25 mouse cellular contexts compared by ENCODE assay signal in the genomic region with DNA sequence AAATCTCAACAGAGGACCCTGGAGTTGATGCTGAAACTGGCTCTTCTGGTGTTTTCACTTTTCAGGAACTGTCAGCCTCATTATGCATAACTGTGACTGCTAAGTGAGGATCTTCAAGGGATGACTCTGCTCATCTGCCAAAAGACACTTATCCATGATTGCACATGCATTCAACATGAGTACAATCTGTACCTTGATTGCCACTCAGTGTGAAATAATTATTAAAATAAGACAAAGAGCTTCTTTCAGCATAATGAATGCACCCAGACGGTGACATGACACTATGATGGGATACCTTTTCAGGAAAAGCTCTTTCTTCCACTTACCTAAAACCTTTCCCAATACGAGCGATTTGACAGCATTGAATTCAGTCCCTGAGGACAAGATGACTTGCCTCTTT.
DNase-seq lines count a peak whose midpoint lies in the region; ATAC-seq lines count a peak whose summit lies in the region.
"Had no signal": no experiment of that assay in that cellular context is flagged by ENCODE, and none has a peak within 500 bp of the region (broad histone marks: within the 10 kb centered on the region; RNA-seq: fewer than 3 reads in every experiment).

No protein-coding gene starts in this region.

- no peak for DNase-seq in forebrain, embryonic 11.5 days (ENCODE audit: low spot score)
- no peak for DNase-seq in forebrain, embryonic 10.5 days (ENCODE audit: extremely low spot score, low spot score)
- no peak for DNase-seq in cerebellum, postnatal 36 days
- DNase-seq in left cerebral cortex, adult 8-10 months (ENCODE audit: low spot score in 2 of 2): no peak
- DNase-seq: adrenal gland, adult 8-10 months; adrenal gland, postnatal 14 days; adrenal gland, postnatal 36 days; B cell, adult 2 months; cerebellum, adult 11-12 months; cerebellum, adult 2 months; cerebellum, adult 9-10 months; cerebellum, postnatal 10 days; cerebellum, postnatal 25 days; embryo, embryonic 11 days had no signal

- no peaks in the 10 kb centered on the region for H3K27me3 ChIP-seq in forebrain, embryonic 13.5 days
- H3K27me3 ChIP-seq in forebrain, embryonic 11.5 days (ENCODE audit: control insufficient read depth, insufficient read depth, low read length): no peaks in the 10 kb centered on the region
- H3K27me3 ChIP-seq in forebrain, embryonic 15.5 days: no peaks in the 10 kb centered on the region
- H3K27me3 ChIP-seq in forebrain, embryonic 10.5 days (ENCODE audit: poor library complexity, severe bottlenecking): no peaks in the 10 kb centered on the region
- no peaks in the 10 kb centered on the region for H3K27me3 ChIP-seq in forebrain, embryonic 16.5 days (replicated peaks; ENCODE audit: control insufficient read depth, insufficient read depth, low read length)
- H3K27me3 ChIP-seq: CH12.LX; embryonic facial prominence, embryonic 13.5 days; embryonic facial prominence, embryonic 15.5 days; Patski had no signal

- no peaks in the 10 kb centered on the region for H3K9me3 ChIP-seq in forebrain, embryonic 13.5 days (replicated peaks)
- H3K9me3 ChIP-seq in forebrain, embryonic 11.5 days (ENCODE audit: control insufficient read depth, low read length): no peaks in the 10 kb centered on the region
- no peaks in the 10 kb centered on the region for H3K9me3 ChIP-seq in forebrain, embryonic 15.5 days
- no peaks in the 10 kb centered on the region for H3K9me3 ChIP-seq in forebrain, embryonic 10.5 days
- H3K9me3 ChIP-seq in forebrain, embryonic 16.5 days (ENCODE audit: control insufficient read depth, low read length): no peaks in the 10 kb centered on the region
- H3K9me3 ChIP-seq: embryonic facial prominence, embryonic 13.5 days; embryonic facial prominence, embryonic 15.5 days; G1E had no signal

- H3K4me2 ChIP-seq in forebrain, embryonic 13.5 days: no peak overlapping the region
- H3K4me2 ChIP-seq in forebrain, embryonic 11.5 days (ENCODE audit: low read depth, low read length, severe bottlenecking): no peak overlapping the region
- H3K4me2 ChIP-seq in forebrain, embryonic 15.5 days (replicated peaks): no peak overlapping the region
- H3K4me2 ChIP-seq in forebrain, embryonic 16.5 days (ENCODE audit: low read length): no peak overlapping the region
- H3K4me2 ChIP-seq: embryonic facial prominence, embryonic 13.5 days; embryonic facial prominence, embryonic 15.5 days had no signal

- peak; percentile 86 for ATAC-seq in forebrain, embryonic 13.5 days
- no peak for ATAC-seq in forebrain, embryonic 11.5 days (replicated peaks; ENCODE audit: low FRiP score)
- peak; percentile 80 for ATAC-seq in forebrain, embryonic 15.5 days (replicated peaks)
- ATAC-seq in forebrain, embryonic 16.5 days: peak; percentile 84
- ATAC-seq: activated CD4-positive, CD25-positive, alpha-beta regulatory T cell, adult 4 months; CD4-positive, CD25-positive, alpha-beta regulatory T cell, adult 4 months; Patski had no signal

- WGBS in forebrain, embryonic 13.5 days: 70% methylated on average over 3 of the region's 3 CpGs
- WGBS in forebrain, embryonic 11.5 days: 82% methylated on average over 3 of the region's 3 CpGs
- WGBS in forebrain, embryonic 15.5 days: 57% methylated on average over 3 of the region's 3 CpGs
- WGBS in forebrain, embryonic 10.5 days: 83% methylated on average over 3 of the region's 3 CpGs
- 55% methylated on average over 3 of the region's 3 CpGs for WGBS in forebrain, embryonic 16.5 days

- H3K4me1 ChIP-seq in forebrain, embryonic 13.5 days: no peaks in the 10 kb centered on the region
- H3K4me1 ChIP-seq in forebrain, embryonic 11.5 days (replicated peaks; ENCODE audit: control insufficient read depth, insufficient read depth, low read length): no peaks in the 10 kb centered on the region
- H3K4me1 ChIP-seq in forebrain, embryonic 15.5 days: no peaks in the 10 kb centered on the region
- no peaks in the 10 kb centered on the region for H3K4me1 ChIP-seq in forebrain, embryonic 10.5 days
- H3K4me1 ChIP-seq in forebrain, embryonic 16.5 days (replicated peaks; ENCODE audit: control insufficient read depth, insufficient read depth, low read length): no peaks in the 10 kb centered on the region
- H3K4me1 ChIP-seq: embryonic facial prominence, embryonic 13.5 days; embryonic facial prominence, embryonic 15.5 days had no signal

- H3K27ac ChIP-seq in forebrain, embryonic 13.5 days: no peak overlapping the region
- H3K27ac ChIP-seq in forebrain, embryonic 11.5 days (ENCODE audit: low read depth, low read length): no peak overlapping the region
- no peak overlapping the region for H3K27ac ChIP-seq in forebrain, embryonic 15.5 days (replicated peaks)
- H3K27ac ChIP-seq in forebrain, embryonic 10.5 days: no peak overlapping the region
- H3K27ac ChIP-seq in forebrain, embryonic 16.5 days (ENCODE audit: low read length): no peak overlapping the region
- H3K27ac ChIP-seq: embryonic facial prominence, embryonic 13.5 days; embryonic facial prominence, embryonic 15.5 days had no signal

- H3K9ac ChIP-seq in forebrain, embryonic 13.5 days: no peak overlapping the region
- no peak overlapping the region for H3K9ac ChIP-seq in forebrain, embryonic 11.5 days (ENCODE audit: low read length)
- H3K9ac ChIP-seq in forebrain, embryonic 15.5 days (replicated peaks): no peak overlapping the region
- H3K9ac ChIP-seq in forebrain, embryonic 16.5 days (replicated peaks; ENCODE audit: low read depth, low read length): no peak overlapping the region
- H3K9ac ChIP-seq: embryonic facial prominence, embryonic 13.5 days; embryonic facial prominence, embryonic 15.5 days had no signal

- H3K4me3 ChIP-seq in forebrain, embryonic 13.5 days: no peak overlapping the region
- H3K4me3 ChIP-seq in forebrain, embryonic 11.5 days (ENCODE audit: low read depth, low read length): no peak overlapping the region
- H3K4me3 ChIP-seq in forebrain, embryonic 15.5 days: no peak overlapping the region
- no peak overlapping the region for H3K4me3 ChIP-seq in forebrain, embryonic 10.5 days
- H3K4me3 ChIP-seq in forebrain, embryonic 16.5 days (replicated peaks; ENCODE audit: low read length): no peak overlapping the region
- H3K4me3 ChIP-seq: embryonic facial prominence, embryonic 13.5 days; embryonic facial prominence, embryonic 15.5 days; erythroblast, embryonic 14.5 days had no signal

- H3K36me3 ChIP-seq in forebrain, embryonic 13.5 days (ENCODE audit: poor library complexity, severe bottlenecking): no peaks in the 10 kb centered on the region
- no peaks in the 10 kb centered on the region for H3K36me3 ChIP-seq in forebrain, embryonic 11.5 days (ENCODE audit: control insufficient read depth, insufficient read depth, low read length)
- no peaks in the 10 kb centered on the region for H3K36me3 ChIP-seq in forebrain, embryonic 15.5 days
- H3K36me3 ChIP-seq in forebrain, embryonic 10.5 days (replicated peaks): no peaks in the 10 kb centered on the region
- H3K36me3 ChIP-seq in forebrain, embryonic 16.5 days (ENCODE audit: control insufficient read depth, insufficient read depth): no peaks in the 10 kb centered on the region
- H3K36me3 ChIP-seq: embryonic facial prominence, embryonic 13.5 days; embryonic facial prominence, embryonic 15.5 days; G1E had no signal
